Mouse (Mus musculus): ENCODE measurements around the gene Maml2. TPM values are rescaled to one million over a fixed set of nuclear protein-coding genes. Genes with fewer than 3 reads are reported as not detected.
"Not testable (repeated sequence)": the region's sequence is repeated elsewhere in the genome, so short reads cannot be mapped to it uniquely, and the experiment has no call there.

The Maml2 gene
- total RNA-seq, 2 experiments from 2014 or later, result 5.5 to 6.2 TPM

GRCm38 (mm10) chr9:13681581-13682038 lies 383.9 kb downstream of the Maml2 start:
- peak; percentile 67 to 84 for DNase-seq (ENCODE audit: low spot score in 2 of 2)
- intact Hi-C loops (cut with DNase I), result no loop called here

GRCm38 (mm10) chr9:13684327-13684934 lies 386.7 kb downstream of the Maml2 start:
- no peak for DNase-seq (ENCODE audit: low spot score in 2 of 2)
- intact Hi-C loops (cut with DNase I), result no loop called here

- no peak for DNase-seq (ENCODE audit: low spot score in 2 of 2)
- intact Hi-C loops (cut with DNase I), result no loop called here
These were observed 389.4 kb downstream of the Maml2 start for GRCm38 (mm10) chr9:13686977-13687659.

- intact Hi-C loops (cut with DNase I), result no loop called here
- no peak for DNase-seq (ENCODE audit: low spot score in 2 of 2)
These were observed 391.2 kb downstream of the Maml2 start for GRCm38 (mm10) chr9:13688997-13689396.

- intact Hi-C loops (cut with DNase I), result no loop called here
- DNase-seq (ENCODE audit: low spot score in 2 of 2), result peak in 1 of 2 experiments; percentile 22
These were observed 392.6 kb downstream of the Maml2 start for GRCm38 (mm10) chr9:13690321-13690720.

- intact Hi-C loops (cut with DNase I), result no loop called here
- DNase-seq (ENCODE audit: low spot score in 2 of 2), result peak; percentile 9 to 59
These were observed 396.0 kb downstream of the Maml2 start for GRCm38 (mm10) chr9:13693693-13694284.

GRCm38 (mm10) chr9:13694293-13694692 lies 396.5 kb downstream of the Maml2 start:
- intact Hi-C loops (cut with DNase I), result no loop called here
- peak; percentile 58 to 83 for DNase-seq (ENCODE audit: low spot score in 2 of 2)

GRCm38 (mm10) chr9:13697041-13697811 lies 399.5 kb downstream of the Maml2 start:
- intact Hi-C loops (cut with DNase I), result no loop called here
- DNase-seq (ENCODE audit: low spot score in 2 of 2), result no peak

- DNase-seq (ENCODE audit: low spot score in 2 of 2), result no peak
- intact Hi-C loops (cut with DNase I), result no loop called here
These were observed 400.1 kb downstream of the Maml2 start for GRCm38 (mm10) chr9:13697869-13698268.

GRCm38 (mm10) chr9:13699061-13699780 lies 401.5 kb downstream of the Maml2 start:
- intact Hi-C loops (cut with DNase I), result no loop called here
- DNase-seq (ENCODE audit: low spot score in 2 of 2), result no peak

- no peak for DNase-seq (ENCODE audit: low spot score in 2 of 2)
- intact Hi-C loops (cut with DNase I), result no loop called here
These were observed 402.0 kb downstream of the Maml2 start for GRCm38 (mm10) chr9:13699781-13700116.

- intact Hi-C loops (cut with DNase I), result no loop called here
- peak in 1 of 2 experiments; percentile 9 for DNase-seq (ENCODE audit: low spot score in 2 of 2)
These were observed 404.0 kb downstream of the Maml2 start for GRCm38 (mm10) chr9:13701773-13702172.

GRCm38 (mm10) chr9:13703100-13703499 lies 405.3 kb downstream of the Maml2 start:
- DNase-seq (ENCODE audit: low spot score in 2 of 2), result no peak
- intact Hi-C loops (cut with DNase I), result no loop called here

- DNase-seq (ENCODE audit: low spot score in 2 of 2), result no peak
- intact Hi-C loops (cut with DNase I), result loop anchor here (5.0 kb wide), 1 partner anchor 43 kb away; no protein-coding TSS in a partner anchor
These were observed 407.2 kb downstream of the Maml2 start for GRCm38 (mm10) chr9:13704917-13705316.

- intact Hi-C loops (cut with DNase I), result loop anchor here (5.0 kb wide), 1 partner anchor 45 kb away; no protein-coding TSS in a partner anchor
- no peak for DNase-seq (ENCODE audit: low spot score in 2 of 2)
These were observed 409.4 kb downstream of the Maml2 start for GRCm38 (mm10) chr9:13707066-13707555.

- DNase-seq (ENCODE audit: low spot score in 2 of 2), result peak in 1 of 2 experiments; percentile 16
- intact Hi-C loops (cut with DNase I), result loop anchor here (5.0 kb wide), 1 partner anchor 47 kb away; no protein-coding TSS in a partner anchor
These were observed 411.7 kb downstream of the Maml2 start for GRCm38 (mm10) chr9:13709436-13709835.

- intact Hi-C loops (cut with DNase I), result loop anchor here (1.0 to 5.0 kb wide), 2 partner anchors 419 to 485 kb away; partner anchors contain the start of gene Maml2
- not testable (repeated sequence) for DNase-seq (ENCODE audit: low spot score in 2 of 2)
These were observed 418.1 kb downstream of the Maml2 start for GRCm38 (mm10) chr9:13715891-13716290.

- intact Hi-C loops (cut with DNase I), result loop anchor here (1.0 to 5.0 kb wide), 2 partner anchors 419 to 485 kb away; partner anchors contain the start of gene Maml2
These were observed 418.8 kb downstream of the Maml2 start for GRCm38 (mm10) chr9:13716316-13717099.

More at GRCm38 (mm10) chr9:13716316-13717099, 418.8 kb downstream of the Maml2 start:
- DNase-seq (ENCODE audit: low spot score in 2 of 2), result peak; percentile 76 to 86
